Mouse (Mus musculus): ENCODE results near the gene Hes2.

- TF ChIP-seq ZC3H11A (IDR thresholded peaks at IDR 0.05; ENCODE audit: borderline replicate concordance, low read depth, low read length) (no peak), CHD2 (IDR thresholded peaks at IDR 0.05; ENCODE audit: low read depth, low read length) (no peak), HCFC1 (IDR thresholded peaks at IDR 0.05; ENCODE audit: borderline replicate concordance, insufficient read depth, low read length) (no peak), MAFK (IDR thresholded peaks at IDR 0.05; ENCODE audit: insufficient read depth, low read depth, low read length) (no peak)
Observed at GRCm38 (mm10) chr4:152141521-152142135, 17.0 kb upstream of the Hes2 start.

All from ES-E14 (cell line).